Mouse (Mus musculus): ENCODE data around the gene Son. TPM values are rescaled to one million over a fixed set of nuclear protein-coding genes. Genes with fewer than 3 reads are reported as not detected.

Son gene
- polyA plus RNA-seq, 1 experiment from 2014 or later, result 109 TPM

- Histone ChIP-seq H3K27ac (replicated peaks) (no peak overlapping the region), H3K4me1 (peaks cover 5% of the 10 kb centered on the region; the same call in 1 of the 2 replicates), H3K9me3 (replicated peaks) (no peaks in the 10 kb centered on the region), H3K27me3 (ENCODE audit: low read depth, poor library complexity, severe bottlenecking) (no peaks in the 10 kb centered on the region), H3K4me3 (no peak overlapping the region), H3K36me3 (peaks cover 83% of the 10 kb centered on the region)
- 93% methylated on average over 13 of the region's 13 CpGs for WGBS
- DNase-seq (ENCODE audit: low spot score), result no peak
Observed at GRCm38 (mm10) chr16:91701908-91702307, 54.6 kb downstream of the Son start.

GRCm38 (mm10) chr16:91702771-91703188 is 55.5 kb downstream of the Son start:
- Histone ChIP-seq H3K27me3 (ENCODE audit: low read depth, poor library complexity, severe bottlenecking) (no peaks in the 10 kb centered on the region), H3K27ac (replicated peaks) (no peak overlapping the region), H3K9me3 (replicated peaks) (no peaks in the 10 kb centered on the region), H3K4me1 (peaks cover 5% of the 10 kb centered on the region; the same call in 1 of the 2 replicates), H3K36me3 (peaks cover 83% of the 10 kb centered on the region), H3K4me3 (no peak overlapping the region)
- no peak for DNase-seq (ENCODE audit: low spot score)
- WGBS, result 58% methylated on average over 3 of the region's 3 CpGs

DNA sequence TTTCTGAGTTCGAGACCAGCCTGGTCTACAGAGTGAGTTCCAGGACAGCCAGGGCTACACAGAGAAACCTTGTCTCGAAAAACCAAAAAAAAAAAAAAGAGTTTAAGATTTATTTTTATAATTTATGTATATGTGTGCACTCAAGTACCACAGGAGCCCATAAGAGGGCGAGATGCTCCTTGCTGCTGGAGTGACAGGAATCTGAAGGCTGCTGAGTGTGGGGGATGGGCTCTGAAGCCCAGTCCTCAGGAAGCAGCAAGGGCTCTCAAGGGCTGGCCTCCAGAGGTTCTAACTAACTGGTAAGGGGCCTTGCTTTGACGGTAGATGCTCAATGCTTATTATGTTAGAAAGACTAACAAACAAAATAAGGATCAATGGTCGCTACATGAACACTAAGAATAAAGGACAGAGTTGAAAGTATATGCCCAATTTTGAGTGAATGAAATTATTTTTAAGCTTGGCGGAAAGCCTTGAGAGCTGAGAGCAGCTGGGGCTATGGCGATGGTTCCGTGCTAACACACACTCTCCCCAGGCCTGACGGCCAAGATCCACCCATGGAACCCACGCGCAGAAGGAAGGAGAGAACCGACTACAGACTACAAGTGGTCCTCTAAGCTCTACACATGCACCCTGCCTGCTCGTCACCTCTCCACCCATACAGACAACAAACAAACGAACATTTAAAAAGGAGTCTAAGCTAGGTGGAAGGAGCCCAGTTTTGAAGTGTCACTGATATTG is 57.5 kb downstream of the Son start:
- Histone ChIP-seq H3K36me3 (peaks cover 79% of the 10 kb centered on the region), H3K27me3 (ENCODE audit: low read depth, poor library complexity, severe bottlenecking) (no peaks in the 10 kb centered on the region), H3K27ac (replicated peaks) (no peak overlapping the region), H3K4me3 (no peak overlapping the region), H3K4me1 (peaks cover 5% of the 10 kb centered on the region; the same call in 1 of the 2 replicates), H3K9me3 (replicated peaks) (no peaks in the 10 kb centered on the region)
- no peak for DNase-seq (ENCODE audit: low spot score)
- WGBS, result 87% methylated on average over 14 of the region's 14 CpGs

DNA sequence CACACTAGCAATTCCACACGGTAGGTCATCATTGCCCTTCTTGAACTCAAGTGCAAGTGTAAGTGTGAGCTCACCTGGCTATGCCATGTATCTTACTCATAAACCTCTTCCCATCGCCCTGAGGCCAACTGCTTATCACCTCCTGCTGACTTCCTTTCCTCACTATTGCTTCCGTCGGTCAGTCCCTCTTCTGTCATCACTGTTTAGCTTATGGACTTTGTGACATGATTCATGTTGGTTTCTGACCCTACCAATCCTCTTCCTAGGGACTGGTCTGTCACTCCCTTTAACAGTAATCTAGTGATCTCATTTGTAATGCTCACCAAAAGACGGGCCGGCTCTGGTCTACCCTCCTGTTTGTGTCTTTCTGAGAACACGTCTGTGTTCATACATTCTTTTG is 62.9 kb downstream of the Son start:
- H3K9me3 ChIP-seq (replicated peaks), result no peaks in the 10 kb centered on the region
- H3K4me1 ChIP-seq, result no peaks in the 10 kb centered on the region
- no peak for DNase-seq (ENCODE audit: low spot score)
- peaks cover 77% of the 10 kb centered on the region for H3K36me3 ChIP-seq
- H3K4me3 ChIP-seq, result no peak overlapping the region
- no peaks in the 10 kb centered on the region for H3K27me3 ChIP-seq (ENCODE audit: low read depth, poor library complexity, severe bottlenecking)
- no peak overlapping the region for H3K27ac ChIP-seq (replicated peaks)
- 93% methylated on average over 7 of the region's 7 CpGs for WGBS

- H3K4me3 ChIP-seq, result no peak overlapping the region
- no peak for DNase-seq (ENCODE audit: low spot score)
- H3K9me3 ChIP-seq (replicated peaks), result no peaks in the 10 kb centered on the region
- WGBS, result 84% methylated on average over 11 of the region's 11 CpGs
- no peak overlapping the region for H3K27ac ChIP-seq (replicated peaks)
- no peaks in the 10 kb centered on the region for H3K27me3 ChIP-seq (ENCODE audit: low read depth, poor library complexity, severe bottlenecking)
- peaks cover 86% of the 10 kb centered on the region for H3K36me3 ChIP-seq
- H3K4me1 ChIP-seq, result no peaks in the 10 kb centered on the region
Observed at GRCm38 (mm10) chr16:91716927-91717349, 69.6 kb downstream of the Son start.

DNA sequence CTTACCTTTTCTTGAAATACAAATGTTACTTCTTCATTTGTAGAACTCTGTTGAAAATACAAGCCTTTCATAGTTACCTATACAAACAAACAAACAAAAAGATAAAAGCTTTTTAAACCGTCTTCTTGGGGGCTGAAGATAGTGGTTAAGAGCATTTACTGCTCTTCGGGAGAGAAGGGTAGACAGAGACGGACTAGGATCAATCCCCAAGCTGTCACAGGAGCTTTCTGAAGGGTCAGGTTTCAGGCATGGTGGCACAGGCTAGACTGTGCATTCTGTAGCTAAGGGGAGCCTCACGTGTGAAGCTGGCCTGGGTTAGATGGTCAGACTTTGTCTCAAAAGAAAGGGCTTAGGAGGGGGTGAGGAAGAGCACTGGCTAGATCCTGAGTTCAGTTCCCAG is 70.1 kb downstream of the Son start:
- no peak overlapping the region for H3K4me3 ChIP-seq
- no peak for DNase-seq (ENCODE audit: low spot score)
- WGBS, result 86% methylated on average over 4 of the region's 4 CpGs
- H3K27ac ChIP-seq (replicated peaks), result no peak overlapping the region
- H3K4me1 ChIP-seq, result peaks cover under 1% of the 10 kb centered on the region; the same call in 1 of the 2 replicates
- H3K27me3 ChIP-seq (ENCODE audit: low read depth, poor library complexity, severe bottlenecking), result no peaks in the 10 kb centered on the region
- no peaks in the 10 kb centered on the region for H3K9me3 ChIP-seq (replicated peaks)
- H3K36me3 ChIP-seq, result peaks cover 84% of the 10 kb centered on the region

DNA sequence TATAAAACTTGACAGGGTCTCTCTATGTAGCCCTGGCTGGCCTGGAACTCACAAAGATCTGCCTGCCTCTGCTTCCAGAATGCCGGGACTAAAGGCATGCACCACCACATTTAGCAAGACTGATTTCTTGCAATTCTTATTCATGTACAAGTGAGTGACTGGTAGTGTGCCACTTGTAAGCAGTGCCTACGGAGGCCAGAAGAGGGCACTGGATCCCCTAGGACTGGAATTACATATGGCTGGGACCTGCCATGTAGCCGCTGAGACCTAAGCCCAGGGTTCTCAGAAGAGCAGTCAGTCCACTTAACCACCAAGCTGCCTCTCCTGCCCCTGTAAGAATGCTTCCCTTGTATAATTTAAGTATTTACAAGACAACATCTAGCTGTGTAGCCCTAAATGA is 76.9 kb downstream of the Son start:
- no peaks in the 10 kb centered on the region for H3K9me3 ChIP-seq (replicated peaks)
- H3K27ac ChIP-seq (replicated peaks), result no peak overlapping the region
- DNase-seq (ENCODE audit: low spot score), result peak; percentile 44
- no peaks in the 10 kb centered on the region for H3K27me3 ChIP-seq (ENCODE audit: low read depth, poor library complexity, severe bottlenecking)
- WGBS, result 43% methylated on average over 3 of the region's 3 CpGs
- peaks cover 35% of the 10 kb centered on the region for H3K36me3 ChIP-seq
- no peak overlapping the region for H3K4me3 ChIP-seq
- peaks cover 16% of the 10 kb centered on the region for H3K4me1 ChIP-seq

GRCm38 (mm10) chr16:91727433-91727832 is 80.1 kb downstream of the Son start:
- no peaks in the 10 kb centered on the region for H3K27me3 ChIP-seq (ENCODE audit: low read depth, poor library complexity, severe bottlenecking)
- no peak overlapping the region; the same call in 1 of the 2 replicates for H3K27ac ChIP-seq (replicated peaks)
- H3K4me3 ChIP-seq, result peak overlapping the region; percentile 92
- no peak for DNase-seq (ENCODE audit: low spot score)
- H3K9me3 ChIP-seq (replicated peaks), result no peaks in the 10 kb centered on the region
- peaks cover 34% of the 10 kb centered on the region for H3K4me1 ChIP-seq
- H3K36me3 ChIP-seq, result 0 out of 2 replicates have a peak, but pooled peaks cover 9% of the 10 kb centered on the region
- WGBS, result 90% methylated on average over 15 of the region's 15 CpGs

- DNase-seq (ENCODE audit: low spot score), result peak; percentile 98
- WGBS, result 1% methylated on average over 46 of the region's 46 CpGs
- H3K9me3 ChIP-seq (replicated peaks), result no peaks in the 10 kb centered on the region
- H3K36me3 ChIP-seq, result 0 out of 2 replicates have a peak, but pooled peaks cover 7% of the 10 kb centered on the region
- peaks cover 36% of the 10 kb centered on the region for H3K4me1 ChIP-seq
- peak within 1 kb of the TSS; percentile 97 for H3K27ac ChIP-seq (replicated peaks)
- H3K27me3 ChIP-seq (ENCODE audit: low read depth, poor library complexity, severe bottlenecking), result no peaks in the 10 kb centered on the region
- H3K4me3 ChIP-seq, result peak within 1 kb of the TSS; percentile 92
Observed at GRCm38 (mm10) chr16:91728123-91729065, 81.1 kb downstream of the Son start, which contains the start of gene Cryzl1. Gene Cryzl1 (minus strand): TSS chr16:91728975.

Other genes starting within 250 kb of the Son start
- gene Il10rb, start 241.3 kb upstream of the Son start, polyA plus RNA-seq (2016; fragmentation: Nextera tagmentation; extraction: Ambion mirVana), result 6.9 and 8.9 TPM in 2 replicates
- gene Ifnar1, start 162.3 kb upstream of the Son start, polyA plus RNA-seq (2016; fragmentation: Nextera tagmentation; extraction: Ambion mirVana), result 52.0 and 55.8 TPM in 2 replicates
- gene Ifngr2, start 100.4 kb upstream of the Son start, polyA plus RNA-seq (2016; fragmentation: Nextera tagmentation; extraction: Ambion mirVana), result 23.8 and 34.5 TPM in 2 replicates
- 41.4 and 43.3 TPM in 2 replicates for gene Tmem50b, start 49.7 kb upstream of the Son start, polyA plus RNA-seq (2016; fragmentation: Nextera tagmentation; extraction: Ambion mirVana)
- 4.0 and 4.9 TPM in 2 replicates for gene Dnajc28, start 28.5 kb upstream of the Son start, polyA plus RNA-seq (2016; fragmentation: Nextera tagmentation; extraction: Ambion mirVana)
- gene Gart, start 554 bp upstream of the Son start, polyA plus RNA-seq (2016; fragmentation: Nextera tagmentation; extraction: Ambion mirVana), result 145 and 162 TPM in 2 replicates
- 38.3 and 39.0 TPM in 2 replicates for gene Donson, start 41.3 kb downstream of the Son start, polyA plus RNA-seq (2016; fragmentation: Nextera tagmentation; extraction: Ambion mirVana)
- gene Cryzl1, start 81.5 kb downstream of the Son start, polyA plus RNA-seq (2016; fragmentation: Nextera tagmentation; extraction: Ambion mirVana), result 71.2 and 72.5 TPM in 2 replicates
- 49.5 and 53.0 TPM in 2 replicates for gene Itsn1, start 81.8 kb downstream of the Son start, polyA plus RNA-seq (2016; fragmentation: Nextera tagmentation; extraction: Ambion mirVana)